Mouse (Mus musculus): ENCODE results near the gene Stk10. TPM values are rescaled to one million over a fixed set of nuclear protein-coding genes. Genes with fewer than 3 reads are reported as not detected.

Stk10 gene
- polyA plus RNA-seq, 1 experiment from 2014 or later, result 0.67 TPM

GRCm38 (mm10) chr11:32535646-32536045 is 2.5 kb downstream of the Stk10 start:
- H3K4me3 ChIP-seq (ENCODE audit: low read depth, low read length), result no peak overlapping the region
- no peak for ATAC-seq (ENCODE audit: low FRiP score)
- 94% methylated on average over 4 of the region's 4 CpGs for WGBS
- peaks cover 7% of the 10 kb centered on the region for H3K4me1 ChIP-seq (ENCODE audit: control insufficient read depth, insufficient read depth, low read length)
- H3K4me2 ChIP-seq, result no peak overlapping the region
- H3K9ac ChIP-seq (ENCODE audit: low read length), result no peak overlapping the region
- no peak for DNase-seq (ENCODE audit: low spot score, missing footprints)
- H3K36me3 ChIP-seq (ENCODE audit: control insufficient read depth, insufficient read depth, low read length), result no peaks in the 10 kb centered on the region
- H3K9me3 ChIP-seq (ENCODE audit: control insufficient read depth, low read length), result no peaks in the 10 kb centered on the region
- H3K27ac ChIP-seq (ENCODE audit: low read depth, low read length), result no peak overlapping the region
- H3K27me3 ChIP-seq (ENCODE audit: control insufficient read depth, insufficient read depth, low read length), result peaks cover 21% of the 10 kb centered on the region

GRCm38 (mm10) chr11:32536954-32537353 is 3.8 kb downstream of the Stk10 start:
- no peak for DNase-seq (ENCODE audit: low spot score, missing footprints)
- no peak for ATAC-seq (ENCODE audit: low FRiP score)
- no peak overlapping the region for H3K4me3 ChIP-seq (ENCODE audit: low read depth, low read length)
- no peak overlapping the region; the same call in 1 of the 2 replicates for H3K27ac ChIP-seq (ENCODE audit: low read depth, low read length)
- WGBS, result 33% methylated on average over 7 of the region's 7 CpGs
- peaks cover 7% of the 10 kb centered on the region for H3K4me1 ChIP-seq (ENCODE audit: control insufficient read depth, insufficient read depth, low read length)
- no peak overlapping the region for H3K9ac ChIP-seq (ENCODE audit: low read length)
- no peak overlapping the region for H3K4me2 ChIP-seq
- H3K36me3 ChIP-seq (ENCODE audit: control insufficient read depth, insufficient read depth, low read length), result no peaks in the 10 kb centered on the region
- H3K9me3 ChIP-seq (ENCODE audit: control insufficient read depth, low read length), result no peaks in the 10 kb centered on the region
- H3K27me3 ChIP-seq (ENCODE audit: control insufficient read depth, insufficient read depth, low read length), result peaks cover 14% of the 10 kb centered on the region

GRCm38 (mm10) chr11:32538435-32538834 is 5.3 kb downstream of the Stk10 start:
- no peaks in the 10 kb centered on the region for H3K9me3 ChIP-seq (ENCODE audit: control insufficient read depth, low read length)
- WGBS, result 78% methylated on average over 6 of the region's 6 CpGs
- no peak for ATAC-seq (ENCODE audit: low FRiP score)
- no peaks in the 10 kb centered on the region for H3K36me3 ChIP-seq (ENCODE audit: control insufficient read depth, insufficient read depth, low read length)
- H3K27ac ChIP-seq (ENCODE audit: low read depth, low read length), result no peak overlapping the region
- H3K4me1 ChIP-seq (ENCODE audit: control insufficient read depth, insufficient read depth, low read length), result peaks cover 7% of the 10 kb centered on the region
- no peak overlapping the region for H3K4me3 ChIP-seq (ENCODE audit: low read depth, low read length)
- H3K27me3 ChIP-seq (ENCODE audit: control insufficient read depth, insufficient read depth, low read length), result peaks cover 14% of the 10 kb centered on the region
- no peak for DNase-seq (ENCODE audit: low spot score, missing footprints)
- H3K4me2 ChIP-seq, result no peak overlapping the region
- H3K9ac ChIP-seq (ENCODE audit: low read length), result no peak overlapping the region

GRCm38 (mm10) chr11:32538846-32539245 is 5.7 kb downstream of the Stk10 start:
- Histone ChIP-seq H3K9ac (ENCODE audit: low read length) (no peak overlapping the region), H3K9me3 (ENCODE audit: control insufficient read depth, low read length) (no peaks in the 10 kb centered on the region), H3K4me2 (no peak overlapping the region), H3K27ac (ENCODE audit: low read depth, low read length) (no peak overlapping the region), H3K36me3 (ENCODE audit: control insufficient read depth, insufficient read depth, low read length) (no peaks in the 10 kb centered on the region), H3K4me1 (ENCODE audit: control insufficient read depth, insufficient read depth, low read length) (peaks cover 3% of the 10 kb centered on the region), H3K4me3 (ENCODE audit: low read depth, low read length) (no peak overlapping the region), H3K27me3 (ENCODE audit: control insufficient read depth, insufficient read depth, low read length) (peaks cover 10% of the 10 kb centered on the region)
- no peak for ATAC-seq (ENCODE audit: low FRiP score)
- 93% methylated on average over 4 of the region's 4 CpGs for WGBS
- no peak for DNase-seq (ENCODE audit: low spot score, missing footprints)

GRCm38 (mm10) chr11:32539717-32540116 is 6.6 kb downstream of the Stk10 start:
- 88% methylated on average over 7 of the region's 7 CpGs for WGBS

GRCm38 (mm10) chr11:32540463-32540862 is 7.4 kb downstream of the Stk10 start:
- H3K4me2 ChIP-seq, result no peak overlapping the region
- H3K4me1 ChIP-seq (ENCODE audit: control insufficient read depth, insufficient read depth, low read length), result 0 out of 2 replicates have a peak, but pooled peaks cover 2% of the 10 kb centered on the region
- DNase-seq (ENCODE audit: low spot score, missing footprints), result no peak
- no peak overlapping the region for H3K27ac ChIP-seq (ENCODE audit: low read depth, low read length)
- no peak overlapping the region for H3K9ac ChIP-seq (ENCODE audit: low read length)
- no peak for ATAC-seq (ENCODE audit: low FRiP score)
- no peaks in the 10 kb centered on the region for H3K27me3 ChIP-seq (ENCODE audit: control insufficient read depth, insufficient read depth, low read length)
- H3K4me3 ChIP-seq (ENCODE audit: low read depth, low read length), result no peak overlapping the region
- no peaks in the 10 kb centered on the region for H3K9me3 ChIP-seq (ENCODE audit: control insufficient read depth, low read length)
- 74% methylated on average over 6 of the region's 6 CpGs for WGBS
- no peaks in the 10 kb centered on the region for H3K36me3 ChIP-seq (ENCODE audit: control insufficient read depth, insufficient read depth, low read length)

More at GRCm38 (mm10) chr11:32539717-32540116, 6.6 kb downstream of the Stk10 start:
- H3K4me1 ChIP-seq (ENCODE audit: control insufficient read depth, insufficient read depth, low read length), result 0 out of 2 replicates have a peak, but pooled peaks cover 2% of the 10 kb centered on the region
- no peak overlapping the region for H3K9ac ChIP-seq (ENCODE audit: low read length)
- DNase-seq (ENCODE audit: low spot score, missing footprints), result no peak
- H3K9me3 ChIP-seq (ENCODE audit: control insufficient read depth, low read length), result no peaks in the 10 kb centered on the region
- no peak overlapping the region for H3K4me2 ChIP-seq
- no peak for ATAC-seq (ENCODE audit: low FRiP score)
- H3K27me3 ChIP-seq (ENCODE audit: control insufficient read depth, insufficient read depth, low read length), result peaks cover 4% of the 10 kb centered on the region
- H3K4me3 ChIP-seq (ENCODE audit: low read depth, low read length), result no peak overlapping the region
- no peaks in the 10 kb centered on the region for H3K36me3 ChIP-seq (ENCODE audit: control insufficient read depth, insufficient read depth, low read length)
- no peak overlapping the region for H3K27ac ChIP-seq (ENCODE audit: low read depth, low read length)

GRCm38 (mm10) chr11:32542181-32542580 is 9.1 kb downstream of the Stk10 start:
- no peak for DNase-seq (ENCODE audit: low spot score, missing footprints)
- no peaks in the 10 kb centered on the region for H3K36me3 ChIP-seq (ENCODE audit: control insufficient read depth, insufficient read depth, low read length)
- no peak for ATAC-seq (ENCODE audit: low FRiP score)
- WGBS, result 97% methylated on average over 4 of the region's 4 CpGs
- H3K27ac ChIP-seq (ENCODE audit: low read depth, low read length), result no peak overlapping the region
- H3K4me1 ChIP-seq (ENCODE audit: control insufficient read depth, insufficient read depth, low read length), result 0 out of 2 replicates have a peak, but pooled peaks cover 2% of the 10 kb centered on the region
- no peaks in the 10 kb centered on the region for H3K9me3 ChIP-seq (ENCODE audit: control insufficient read depth, low read length)
- no peak overlapping the region for H3K4me3 ChIP-seq (ENCODE audit: low read depth, low read length)
- H3K9ac ChIP-seq (ENCODE audit: low read length), result no peak overlapping the region
- no peak overlapping the region for H3K4me2 ChIP-seq
- no peaks in the 10 kb centered on the region for H3K27me3 ChIP-seq (ENCODE audit: control insufficient read depth, insufficient read depth, low read length)

GRCm38 (mm10) chr11:32542687-32543411 is 9.7 kb downstream of the Stk10 start:
- no peak for ATAC-seq (ENCODE audit: low FRiP score)
- Histone ChIP-seq H3K4me1 (ENCODE audit: control insufficient read depth, insufficient read depth, low read length) (no peaks in the 10 kb centered on the region), H3K4me3 (ENCODE audit: low read depth, low read length) (no peak overlapping the region), H3K9ac (ENCODE audit: low read length) (no peak overlapping the region), H3K27me3 (ENCODE audit: control insufficient read depth, insufficient read depth, low read length) (no peaks in the 10 kb centered on the region), H3K27ac (ENCODE audit: low read depth, low read length) (no peak overlapping the region), H3K36me3 (ENCODE audit: control insufficient read depth, insufficient read depth, low read length) (no peaks in the 10 kb centered on the region), H3K9me3 (ENCODE audit: control insufficient read depth, low read length) (no peaks in the 10 kb centered on the region), H3K4me2 (no peak overlapping the region)
- DNase-seq (ENCODE audit: low spot score, missing footprints), result no peak
- 58% methylated on average over 2 of the region's 3 CpGs for WGBS

- Histone ChIP-seq H3K4me2 (no peak overlapping the region), H3K27me3 (ENCODE audit: control insufficient read depth, insufficient read depth, low read length) (no peaks in the 10 kb centered on the region), H3K27ac (ENCODE audit: low read depth, low read length) (no peak overlapping the region), H3K4me1 (ENCODE audit: control insufficient read depth, insufficient read depth, low read length) (peaks cover under 1% of the 10 kb centered on the region; the same call in 1 of the 2 replicates), H3K9ac (ENCODE audit: low read length) (no peak overlapping the region), H3K9me3 (ENCODE audit: control insufficient read depth, low read length) (no peaks in the 10 kb centered on the region), H3K36me3 (ENCODE audit: control insufficient read depth, insufficient read depth, low read length) (no peaks in the 10 kb centered on the region), H3K4me3 (ENCODE audit: low read depth, low read length) (no peak overlapping the region)
- WGBS, result 90% methylated on average over 6 of the region's 6 CpGs
- no peak for DNase-seq (ENCODE audit: low spot score, missing footprints)
- ATAC-seq (ENCODE audit: low FRiP score), result no peak
Measured at GRCm38 (mm10) chr11:32544041-32544440, 10.9 kb downstream of the Stk10 start.

All from midbrain, embryonic 11.5 days (tissue).